Mouse (Mus musculus) adipose tissue, adult 10 weeks (tissue): ENCODE measurements around the gene Mfap2. TPM values are rescaled to one million over a fixed set of nuclear protein-coding genes. Genes with fewer than 3 reads are reported as not detected.

Experiments used
- polyA plus RNA-seq: library from polyadenylated mRNA; stranded (reverse); fragments of 350-450 nt; fragmentation: Illumina TruSeq; extraction: RNeasy Lipid Tissue Mini Kit (QIAGEN cat#74804); gene quantifications from one replicate; pipeline ENCODE4 v1.2.3, GENCODE M21; 2014; ENCODE audit warnings: low read depth, low replicate concordance

The Mfap2 gene
- polyA plus RNA-seq: 16.9 TPM

DNA sequence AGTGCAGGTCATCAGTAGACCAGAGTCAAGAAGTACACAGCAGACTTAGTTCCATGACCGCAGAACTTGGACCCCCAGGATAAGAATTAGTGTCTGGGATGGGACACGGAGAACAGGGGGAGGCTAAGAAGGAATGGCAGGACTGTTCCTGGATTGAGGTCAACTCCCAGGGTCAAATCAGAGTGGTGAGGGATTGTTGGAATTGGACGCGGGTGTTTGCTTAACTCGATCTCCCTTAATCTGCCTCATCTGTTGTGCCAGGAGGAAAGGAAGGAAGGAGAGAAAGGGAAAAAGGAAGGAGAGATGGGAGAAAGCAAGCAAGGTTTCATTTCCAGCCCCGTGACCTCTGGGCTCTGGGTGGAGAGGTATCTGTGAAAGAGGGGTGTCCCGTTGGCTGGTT lies at the start of gene Mfap2:
Gene Mfap2 (plus strand): TSS at position 301 of the 400 bp plus-strand sequence.

DNA sequence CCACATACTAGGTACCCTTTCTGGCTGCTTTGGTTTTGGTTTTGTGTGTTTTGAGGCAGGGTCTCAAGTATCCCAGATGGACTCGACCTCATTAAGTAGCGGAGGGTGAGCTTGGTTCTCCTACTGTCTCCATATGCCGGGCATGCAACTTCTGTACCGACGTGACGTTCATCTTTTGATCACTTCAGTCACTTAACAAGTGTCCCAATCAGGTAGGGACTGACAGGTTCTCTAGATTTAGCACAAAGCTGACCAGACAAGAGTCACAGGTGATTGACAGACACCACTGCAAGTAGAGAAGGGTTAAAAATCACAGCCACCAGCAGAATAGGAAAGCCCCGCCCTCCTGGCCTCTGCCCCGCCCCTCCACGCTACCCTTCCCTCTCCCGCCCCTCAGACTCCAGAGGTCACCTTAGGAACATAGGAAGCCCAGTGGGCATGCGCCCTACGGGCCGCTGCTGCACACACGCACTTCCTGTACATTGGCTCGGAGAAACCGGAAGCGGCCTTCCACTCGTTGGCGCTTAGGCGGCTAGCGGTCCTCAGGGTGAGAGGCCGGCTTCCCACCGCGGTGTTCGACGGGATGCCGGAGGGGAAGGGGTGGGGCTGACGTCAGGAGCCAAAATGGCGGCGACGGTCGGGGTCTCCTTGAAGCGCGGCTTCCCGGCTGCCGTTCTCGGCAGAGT lies 49.3 kb upstream of the Mfap2 start, which contains the start of gene Sdhb:
Gene Sdhb (plus strand): TSS at position 423 of the 686 bp plus-strand sequence.

DNA sequence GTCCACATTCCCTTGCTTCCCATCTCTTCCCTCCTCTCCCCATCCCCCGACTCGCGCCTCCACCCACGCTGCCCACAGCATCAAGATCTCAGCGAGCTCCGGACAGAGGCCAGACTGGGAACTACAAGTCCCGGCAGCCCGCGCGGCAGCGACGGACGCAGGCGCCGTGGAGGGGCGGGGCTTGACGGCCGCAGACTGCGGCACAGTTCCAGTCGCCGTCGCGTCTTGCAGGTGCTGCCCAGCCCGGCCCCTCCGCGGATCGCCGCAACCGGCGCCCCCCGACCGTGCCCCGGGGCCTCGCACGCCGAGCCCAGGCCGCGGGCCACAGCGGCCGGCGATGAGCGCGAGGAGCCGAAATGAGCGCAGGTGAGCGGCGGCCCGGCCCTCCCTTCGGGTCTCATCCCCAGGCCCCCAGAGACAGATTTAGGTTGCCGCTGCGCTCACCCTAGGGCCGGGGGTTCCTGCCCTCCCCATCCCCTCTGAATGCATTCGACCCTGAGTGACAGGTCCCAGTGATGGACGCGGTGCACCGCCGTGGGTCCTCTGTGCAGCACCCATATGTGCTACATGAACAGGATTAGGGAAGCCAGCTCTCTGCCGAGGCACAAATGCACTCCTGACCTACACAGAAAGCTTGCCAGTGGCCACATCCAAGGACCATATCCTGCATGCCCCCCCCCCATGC lies 23.4 kb upstream of the Mfap2 start, which contains the start of gene Atp13a2:
Gene Atp13a2 (plus strand): TSS at position 163 of the 685 bp plus-strand sequence.

DNA sequence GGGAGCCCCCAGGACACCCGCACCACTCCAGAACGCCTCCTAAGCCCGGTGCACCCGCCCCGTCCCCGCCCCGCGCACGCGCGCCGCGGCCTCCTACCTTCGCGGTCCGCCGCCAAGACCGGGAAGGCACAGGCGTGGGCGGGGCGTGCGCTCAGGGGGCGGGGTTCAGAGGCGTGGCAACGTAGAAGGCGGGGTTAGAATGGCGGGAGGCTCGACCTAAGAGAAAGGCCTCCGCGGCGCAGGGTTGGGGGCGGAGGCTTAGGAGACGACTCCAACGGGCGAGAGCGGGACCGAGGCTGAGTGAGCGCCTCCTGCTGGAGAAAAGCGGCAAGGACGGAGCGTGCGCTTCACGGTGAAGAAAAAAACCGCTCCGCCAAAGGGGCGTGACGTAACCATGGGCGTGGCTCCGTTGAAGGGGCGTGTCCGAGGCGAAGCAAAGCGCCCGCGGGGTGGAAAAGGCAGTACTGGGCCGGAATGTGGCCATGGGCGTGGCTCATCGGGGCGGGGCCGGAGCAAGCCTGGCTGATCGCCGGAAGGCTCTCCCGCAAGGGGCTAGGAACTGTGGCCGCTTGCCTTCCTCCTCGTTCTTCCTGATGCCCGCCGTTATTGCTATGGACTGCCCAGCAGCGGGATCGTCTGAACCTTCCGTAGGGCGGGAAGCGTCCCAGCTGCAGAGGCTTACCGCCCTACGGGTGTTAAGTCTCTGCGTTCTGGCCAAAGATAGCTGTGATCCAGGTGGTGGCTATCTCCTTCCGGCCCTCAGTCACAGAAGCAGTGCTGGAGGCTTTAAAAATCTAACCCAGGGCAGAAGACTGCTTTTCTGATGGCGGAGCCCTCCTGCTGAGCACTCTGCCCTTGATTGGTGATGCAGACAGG lies 50.4 kb downstream of the Mfap2 start, which contains the start of gene Crocc:
Gene Crocc (minus strand): TSS at position 125 of the 876 bp plus-strand sequence.

Other genes with a start within 250 kb of the Mfap2 start
- 1.4 TPM for gene Padi4, start 236.2 kb upstream of the Mfap2 start, polyA plus RNA-seq
- 0.09 TPM for gene Padi3, start 199.8 kb upstream of the Mfap2 start, polyA plus RNA-seq
- 0.20 TPM for gene Padi1, start 164.6 kb upstream of the Mfap2 start, polyA plus RNA-seq
- 24.0 TPM for gene Padi2, start 104.1 kb upstream of the Mfap2 start, polyA plus RNA-seq
- gene Sdhb, start 49.2 kb upstream of the Mfap2 start, polyA plus RNA-seq: 129 TPM
- gene Atp13a2, start 23.5 kb upstream of the Mfap2 start, polyA plus RNA-seq: 28.6 TPM
- gene Crocc, start 50.1 kb downstream of the Mfap2 start, polyA plus RNA-seq: 15.9 TPM
- gene Necap2, start 67.9 kb downstream of the Mfap2 start, polyA plus RNA-seq: 53.0 TPM
- 14.1 TPM for gene Spata21, start 77.9 kb downstream of the Mfap2 start, polyA plus RNA-seq
- 40.6 TPM for gene Szrd1, start 129.4 kb downstream of the Mfap2 start, polyA plus RNA-seq
- 9.8 TPM for gene Fbxo42, start 137.5 kb downstream of the Mfap2 start, polyA plus RNA-seq
- gene Rsg1, start 203.5 kb downstream of the Mfap2 start, polyA plus RNA-seq: 0.78 TPM
- 5.9 TPM for gene Arhgef19, start 229.1 kb downstream of the Mfap2 start, polyA plus RNA-seq